Mouse (Mus musculus) layer of hippocampus, postnatal 25 days (tissue): Measurements from ENCODE around the gene Cep97. TPM values are rescaled to one million over a fixed set of nuclear protein-coding genes. Genes with fewer than 3 reads are reported as not detected.
"Not testable (repeated sequence)": the region's sequence is repeated elsewhere in the genome, so short reads cannot be mapped to it uniquely, and the experiment has no call there.

Experiments used
- DNase-seq, 2 experiments: peaks; one replicate each; pipeline ENCODE4 v3.0.0; 2022; ENCODE audit warnings: mixed read lengths in 2 of 2, low spot score in 1 of 2; ENCODE audit errors: extremely low spot score in 1 of 2
- total RNA-seq, 2 experiments: library from RNA; stranded (reverse); gene quantifications; 2 replicates each; pipeline ENCODE4 v1.2.3; 2021

The Cep97 gene
- total RNA-seq, 2 experiments from 2014 or later = 13.4 to 14.2 TPM

GRCm38 (mm10) chr16:55948963-55949362 is 14.3 kb upstream of the Cep97 start:
- no peak for DNase-seq

- DNase-seq = not testable (repeated sequence)
These were observed 13.3 kb upstream of the Cep97 start for GRCm38 (mm10) chr16:55947876-55948410.

- no peak for DNase-seq
These were observed 12.6 kb upstream of the Cep97 start for GRCm38 (mm10) chr16:55947266-55947665.

- no peak for DNase-seq
These were observed 6.1 kb upstream of the Cep97 start for GRCm38 (mm10) chr16:55940781-55941180.

- DNase-seq = no peak
These were observed 5.0 kb upstream of the Cep97 start for GRCm38 (mm10) chr16:55939703-55940102.

- no peak for DNase-seq
These were observed 4.1 kb upstream of the Cep97 start for GRCm38 (mm10) chr16:55938761-55939160.

GRCm38 (mm10) chr16:55933681-55934343 is 843 bp downstream of the Cep97 start:
- peak in 1 of 2 experiments; percentile 27 for DNase-seq

- DNase-seq = no peak
These were observed 10.6 kb downstream of the Cep97 start for GRCm38 (mm10) chr16:55924010-55924409.

GRCm38 (mm10) chr16:55922079-55922478 is 12.6 kb downstream of the Cep97 start:
- no peak for DNase-seq

- DNase-seq = no peak
These were observed 19.9 kb downstream of the Cep97 start for GRCm38 (mm10) chr16:55914716-55915115.

- DNase-seq = no peak
These were observed 24.4 kb downstream of the Cep97 start for GRCm38 (mm10) chr16:55910208-55910793.

- DNase-seq = no peak
These were observed 27.6 kb downstream of the Cep97 start for GRCm38 (mm10) chr16:55906928-55907679.

- DNase-seq = no peak
These were observed 29.3 kb downstream of the Cep97 start for GRCm38 (mm10) chr16:55905370-55905769.

GRCm38 (mm10) chr16:55901839-55902756 is 32.6 kb downstream of the Cep97 start:
- no peak for DNase-seq

GRCm38 (mm10) chr16:55898385-55899002 is 36.2 kb downstream of the Cep97 start:
- no peak for DNase-seq

- no peak for DNase-seq
These were observed 39.0 kb downstream of the Cep97 start for GRCm38 (mm10) chr16:55895651-55896095.

GRCm38 (mm10) chr16:55894893-55895650 is 39.6 kb downstream of the Cep97 start, which contains the start of gene Nxpe3:
Gene Nxpe3, minus strand, starts transcription at chr16:55895285.
- peak; percentile 77 to 90 for DNase-seq

GRCm38 (mm10) chr16:55894536-55894892 is 40.1 kb downstream of the Cep97 start:
- DNase-seq = no peak
